Mouse (Mus musculus): ENCODE measurements around the gene Sgms2. TPM values are rescaled to one million over a fixed set of nuclear protein-coding genes. Genes with fewer than 3 reads are reported as not detected.

Sgms2 gene
- total and polyA plus RNA-seq, 3 experiments, result 0.93 to 9.2 (median 6.3) TPM

Other genes with a start within 250 kb of the Sgms2 start
- gene Hadh, start 219.3 kb downstream of the Sgms2 start, total RNA-seq (2021), result 100 to 1,000 TPM; 456 to 509 TPM
- gene Hadh, start 219.3 kb downstream of the Sgms2 start, polyA plus RNA-seq (2012; rRNA removed), result 288 and 386 TPM in 2 replicates
- gene Cyp2u1, start 188.2 kb downstream of the Sgms2 start, total RNA-seq (2021), result 10 to 100 TPM; 14.4 to 24.0 TPM
- gene Cyp2u1, start 188.2 kb downstream of the Sgms2 start, polyA plus RNA-seq (2012; rRNA removed), result 14.2 and 17.2 TPM in 2 replicates
- gene Papss1, start 73.4 kb upstream of the Sgms2 start, total RNA-seq (2021), result 10 to 100 TPM; 47.6 to 66.8 TPM
- gene Papss1, start 73.4 kb upstream of the Sgms2 start, polyA plus RNA-seq (2012; rRNA removed), result 17.0 and 19.2 TPM in 2 replicates